Mouse (Mus musculus): Measurements from ENCODE around the gene 2310030G06Rik. TPM values are rescaled to one million over a fixed set of nuclear protein-coding genes. Genes with fewer than 3 reads are reported as not detected.

2310030G06Rik gene
- polyA plus RNA-seq, 1 experiment from 2014 or later, result 2.5 TPM

DNA sequence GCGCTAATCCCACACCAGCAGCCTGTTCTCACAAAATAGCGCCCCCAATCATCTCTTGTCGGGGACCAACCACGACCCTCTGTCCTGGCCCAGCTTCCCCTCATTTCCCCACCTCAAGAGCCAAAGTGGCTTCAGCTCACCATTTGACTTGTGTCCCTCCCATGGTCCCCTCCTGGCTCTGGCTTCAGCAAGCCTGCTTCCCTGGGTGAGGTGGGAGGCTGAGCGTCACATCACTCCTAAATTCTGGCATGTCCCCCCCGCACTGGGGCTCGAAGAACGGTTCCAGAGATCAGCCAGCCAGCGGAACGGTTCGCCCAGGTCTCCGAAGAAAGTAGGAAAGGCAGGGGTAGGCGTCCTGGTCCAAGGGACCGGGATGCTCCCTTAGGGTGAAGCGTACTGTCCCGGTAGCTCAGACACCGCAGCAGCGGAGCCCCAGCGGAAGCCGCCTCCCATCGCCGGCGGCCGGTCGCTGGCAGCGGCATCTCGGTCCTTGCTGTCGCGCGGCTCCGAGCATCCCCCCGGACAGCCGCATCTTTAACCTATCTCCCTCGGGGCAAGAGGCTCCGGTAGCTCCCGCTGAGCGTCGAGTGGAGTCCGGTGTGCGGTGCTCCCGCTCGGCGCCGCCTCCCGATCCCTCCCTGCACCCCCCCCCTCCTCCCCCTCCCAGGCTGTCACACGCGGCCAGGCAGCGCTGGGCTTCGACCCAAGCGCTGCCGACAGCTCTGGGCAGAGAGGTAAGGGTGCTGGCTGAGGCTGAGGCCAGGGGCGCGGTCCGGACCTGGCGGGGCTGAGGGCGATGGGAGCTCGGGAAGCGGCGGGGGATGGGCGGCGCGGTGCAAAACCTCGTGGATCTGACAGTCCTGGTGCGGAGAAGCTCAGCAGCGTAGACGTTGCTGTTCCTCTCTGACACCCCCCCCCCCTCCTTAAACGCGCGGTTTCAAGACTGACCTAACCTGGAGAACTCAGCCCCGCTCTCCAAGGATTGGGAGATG lies 47.6 kb downstream of the 2310030G06Rik start:
- peaks cover 4% of the 10 kb centered on the region; the same call in 1 of the 2 replicates for H3K36me3 ChIP-seq (ENCODE audit: control insufficient read depth, insufficient read depth, low read length)
- peak; percentile 72 for ATAC-seq
- H3K4me2 ChIP-seq (ENCODE audit: low read length), result peak overlapping the region; percentile 90
- H3K9me3 ChIP-seq (replicated peaks; ENCODE audit: control insufficient read depth, low read length, poor library complexity, severe bottlenecking), result no peaks in the 10 kb centered on the region
- H3K4me3 ChIP-seq (ENCODE audit: low read depth, low read length), result peak overlapping the region; percentile 69
- peak overlapping the region; percentile 90 for H3K9ac ChIP-seq (ENCODE audit: low read depth, low read length)
- no peaks in the 10 kb centered on the region for H3K27me3 ChIP-seq (ENCODE audit: control insufficient read depth, insufficient read depth, low read depth, low read length)
- under 1% methylated on average over 62 of the region's 70 CpGs for WGBS
- H3K27ac ChIP-seq (ENCODE audit: low read length), result peak overlapping the region; percentile 83
- peaks cover 14% of the 10 kb centered on the region for H3K4me1 ChIP-seq (ENCODE audit: control insufficient read depth, insufficient read depth, low read length)

DNA sequence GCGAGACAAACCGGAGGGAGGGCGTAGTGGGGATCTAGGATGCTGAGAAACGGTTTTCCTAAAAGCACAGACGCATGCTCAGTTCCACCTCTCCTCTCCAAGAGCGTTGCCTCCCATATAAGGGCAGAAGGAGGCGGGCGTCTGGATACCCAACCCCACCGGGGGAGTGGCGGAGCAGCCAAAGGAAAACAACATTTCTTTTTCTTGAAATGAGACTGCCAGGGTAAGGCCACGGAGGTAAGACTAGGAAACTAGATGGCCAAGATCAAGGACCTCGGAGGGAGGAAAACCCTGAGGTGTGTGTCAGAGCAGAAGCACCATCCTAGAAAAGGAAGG lies 48.7 kb downstream of the 2310030G06Rik start:
- peaks cover 4% of the 10 kb centered on the region; the same call in 1 of the 2 replicates for H3K36me3 ChIP-seq (ENCODE audit: control insufficient read depth, insufficient read depth, low read length)
- H3K4me1 ChIP-seq (ENCODE audit: control insufficient read depth, insufficient read depth, low read length), result peaks cover 16% of the 10 kb centered on the region
- WGBS, result under 1% methylated on average over 12 of the region's 12 CpGs
- H3K9ac ChIP-seq (ENCODE audit: low read depth, low read length), result peak overlapping the region; percentile 75
- H3K9me3 ChIP-seq (replicated peaks; ENCODE audit: control insufficient read depth, low read length, poor library complexity, severe bottlenecking), result no peaks in the 10 kb centered on the region
- peak overlapping the region; percentile 69 for H3K4me3 ChIP-seq (ENCODE audit: low read depth, low read length)
- H3K27ac ChIP-seq (ENCODE audit: low read length), result peak overlapping the region; percentile 79
- peak overlapping the region; percentile 90 for H3K4me2 ChIP-seq (ENCODE audit: low read length)
- ATAC-seq, result peak; percentile 78
- no peaks in the 10 kb centered on the region for H3K27me3 ChIP-seq (ENCODE audit: control insufficient read depth, insufficient read depth, low read depth, low read length)

DNA sequence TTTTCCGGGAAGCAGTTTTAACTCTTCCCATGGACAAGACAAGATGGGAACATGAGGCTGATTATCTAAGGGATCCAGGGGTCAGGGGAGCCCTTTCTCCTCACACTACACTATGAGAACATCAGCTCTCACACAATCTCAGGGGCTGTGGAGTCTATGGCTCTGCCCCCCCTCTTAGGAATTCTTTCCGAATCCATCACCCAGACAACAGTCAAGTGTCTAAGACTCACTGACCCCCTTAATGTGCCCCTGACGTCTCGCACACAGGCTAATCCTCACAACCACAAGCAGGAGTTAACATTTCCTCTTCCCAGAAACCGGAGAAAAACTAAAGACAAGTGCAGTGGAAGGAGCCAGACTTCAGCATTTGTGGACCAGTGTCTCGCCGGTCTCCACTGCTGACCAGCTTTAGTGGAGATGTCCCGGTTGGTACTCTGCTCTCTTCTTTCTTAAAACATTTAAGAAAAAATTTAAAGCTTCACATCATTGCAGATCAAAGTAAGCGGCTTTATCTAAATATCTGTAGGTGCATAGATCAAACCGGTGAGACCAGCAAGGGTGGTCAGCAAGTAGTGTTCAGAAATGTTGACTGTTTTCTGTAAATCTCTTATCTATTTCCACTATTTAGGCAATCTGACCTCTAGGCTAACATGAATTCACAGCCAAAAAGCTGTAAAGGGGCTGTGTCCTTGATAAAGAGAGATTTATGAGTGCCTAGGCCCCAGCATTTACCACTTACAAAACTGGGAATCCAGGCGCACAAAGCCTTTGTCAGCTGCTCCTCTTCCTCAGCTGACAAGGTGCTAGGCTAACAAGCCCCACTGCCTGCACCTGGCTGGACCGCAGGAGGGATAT lies 49.3 kb downstream of the 2310030G06Rik start:
- ATAC-seq, result no peak

DNA sequence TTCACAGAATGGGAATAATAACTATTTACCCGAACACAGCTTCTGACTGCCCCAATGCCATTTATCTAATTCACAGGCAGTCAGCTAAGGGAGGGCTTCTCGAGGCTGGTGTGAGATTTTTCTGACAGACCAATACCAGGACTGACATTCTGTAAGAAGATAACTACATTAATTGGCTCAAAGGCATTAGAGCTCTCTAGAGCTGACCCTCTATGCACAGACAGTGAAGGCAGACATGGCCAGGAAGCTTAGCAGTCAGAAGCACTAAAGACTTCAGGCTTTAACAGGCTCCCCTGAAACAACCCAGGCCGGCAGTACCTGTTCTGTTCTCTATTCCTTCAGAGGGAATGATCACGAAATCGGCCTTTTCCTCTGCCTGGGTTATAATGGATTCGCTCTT lies 51.2 kb downstream of the 2310030G06Rik start:
- H3K27ac ChIP-seq (ENCODE audit: low read length), result no peak overlapping the region
- H3K4me2 ChIP-seq (ENCODE audit: low read length), result no peak overlapping the region
- H3K9ac ChIP-seq (ENCODE audit: low read depth, low read length), result no peak overlapping the region
- no peaks in the 10 kb centered on the region for H3K9me3 ChIP-seq (replicated peaks; ENCODE audit: control insufficient read depth, low read length, poor library complexity, severe bottlenecking)
- peaks cover 16% of the 10 kb centered on the region for H3K4me1 ChIP-seq (ENCODE audit: control insufficient read depth, insufficient read depth, low read length)
- WGBS, result 82% methylated on average over 6 of the region's 6 CpGs
- no peak overlapping the region for H3K4me3 ChIP-seq (ENCODE audit: low read depth, low read length)
- peaks cover under 1% of the 10 kb centered on the region; the same call in 1 of the 2 replicates for H3K36me3 ChIP-seq (ENCODE audit: control insufficient read depth, insufficient read depth, low read length)
- H3K27me3 ChIP-seq (ENCODE audit: control insufficient read depth, insufficient read depth, low read depth, low read length), result no peaks in the 10 kb centered on the region
- ATAC-seq, result no peak

More for the DNA sequence above, 49.3 kb downstream of the 2310030G06Rik start:
- Histone ChIP-seq H3K4me3 (ENCODE audit: low read depth, low read length) (peak overlapping the region; percentile 69), H3K4me2 (ENCODE audit: low read length) (peak overlapping the region; percentile 90), H3K27me3 (ENCODE audit: control insufficient read depth, insufficient read depth, low read depth, low read length) (no peaks in the 10 kb centered on the region), H3K9ac (ENCODE audit: low read depth, low read length) (peak overlapping the region; percentile 75), H3K27ac (ENCODE audit: low read length) (peak overlapping the region; percentile 79), H3K9me3 (replicated peaks; ENCODE audit: control insufficient read depth, low read length, poor library complexity, severe bottlenecking) (no peaks in the 10 kb centered on the region), H3K36me3 (ENCODE audit: control insufficient read depth, insufficient read depth, low read length) (peaks cover 4% of the 10 kb centered on the region; the same call in 1 of the 2 replicates), H3K4me1 (ENCODE audit: control insufficient read depth, insufficient read depth, low read length) (peaks cover 16% of the 10 kb centered on the region)
- WGBS, result 25% methylated on average over 12 of the region's 12 CpGs

DNA sequence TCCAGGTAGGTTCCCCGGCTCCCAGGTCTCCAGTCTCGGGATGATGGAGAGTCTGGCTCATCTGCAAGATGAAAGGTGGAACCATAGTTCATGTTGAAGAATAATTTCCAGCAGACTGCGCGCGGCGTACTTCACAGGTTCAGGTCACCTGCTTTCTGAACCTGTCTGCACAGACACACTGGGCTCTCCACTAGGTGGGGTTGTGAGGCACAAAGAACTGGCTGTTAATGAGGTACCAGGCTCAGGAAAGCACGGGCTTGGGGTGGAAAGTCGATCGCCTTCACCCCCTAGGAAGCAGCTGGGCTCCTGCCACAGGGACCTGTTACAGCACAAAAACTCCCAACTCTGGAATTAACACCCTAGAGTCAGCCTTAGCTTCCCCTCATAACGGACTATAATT lies 52.7 kb downstream of the 2310030G06Rik start:
- H3K9ac ChIP-seq (ENCODE audit: low read depth, low read length), result no peak overlapping the region
- H3K4me2 ChIP-seq (ENCODE audit: low read length), result no peak overlapping the region
- peaks cover 8% of the 10 kb centered on the region for H3K36me3 ChIP-seq (ENCODE audit: control insufficient read depth, insufficient read depth, low read length)
- no peaks in the 10 kb centered on the region for H3K9me3 ChIP-seq (replicated peaks; ENCODE audit: control insufficient read depth, low read length, poor library complexity, severe bottlenecking)
- 19% methylated on average over 10 of the region's 10 CpGs for WGBS
- peaks cover 16% of the 10 kb centered on the region for H3K4me1 ChIP-seq (ENCODE audit: control insufficient read depth, insufficient read depth, low read length)
- H3K4me3 ChIP-seq (ENCODE audit: low read depth, low read length), result no peak overlapping the region
- no peaks in the 10 kb centered on the region for H3K27me3 ChIP-seq (ENCODE audit: control insufficient read depth, insufficient read depth, low read depth, low read length)
- ATAC-seq, result no peak
- no peak overlapping the region for H3K27ac ChIP-seq (ENCODE audit: low read length)

DNA sequence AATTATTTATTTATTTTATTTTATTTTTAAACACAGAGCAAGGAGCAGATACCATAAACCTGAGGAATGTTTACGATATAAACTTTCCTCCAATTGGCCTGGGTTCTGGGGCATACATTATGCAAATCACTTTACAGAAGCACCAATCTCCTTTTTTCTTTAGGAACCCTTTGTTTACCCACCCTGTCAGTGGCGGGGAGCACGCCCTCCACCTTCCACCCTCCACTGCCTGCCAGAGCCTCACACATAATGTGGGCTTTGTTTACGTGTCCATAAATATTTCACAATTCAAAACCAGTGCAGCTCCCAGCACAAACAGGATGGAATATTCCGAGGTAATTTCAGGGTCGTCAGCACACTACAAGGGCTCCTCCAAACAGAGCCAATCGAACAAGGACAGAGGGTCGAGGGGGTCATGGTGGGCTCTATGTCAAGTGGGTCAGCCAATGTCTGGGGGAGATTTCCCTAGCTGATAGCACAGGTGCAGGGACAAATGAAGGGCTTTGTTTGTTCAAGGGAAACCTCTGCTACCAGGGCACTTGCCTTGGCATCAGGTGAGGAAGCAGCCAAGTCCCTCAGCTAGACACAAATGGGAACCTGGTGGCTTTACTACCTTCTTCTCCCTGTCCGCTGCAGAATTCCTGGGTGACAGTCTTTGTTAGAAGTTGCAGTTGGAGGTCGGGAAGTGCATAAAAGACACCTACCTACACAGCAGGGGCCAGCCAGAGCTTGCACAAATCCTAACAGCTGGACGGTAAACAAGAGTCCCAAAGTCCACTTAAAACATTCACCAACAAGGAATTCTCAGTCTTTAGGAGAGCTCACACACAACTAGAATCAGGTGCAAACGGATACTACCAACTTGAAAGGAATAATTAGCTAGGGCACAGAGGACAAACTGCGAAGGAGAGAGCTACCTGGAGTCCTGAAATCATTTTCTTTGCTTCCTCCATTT lies 53.4 kb downstream of the 2310030G06Rik start:
- Histone ChIP-seq H3K36me3 (ENCODE audit: control insufficient read depth, insufficient read depth, low read length) (peaks cover 8% of the 10 kb centered on the region), H3K27me3 (ENCODE audit: control insufficient read depth, insufficient read depth, low read depth, low read length) (no peaks in the 10 kb centered on the region), H3K4me1 (ENCODE audit: control insufficient read depth, insufficient read depth, low read length) (peaks cover 12% of the 10 kb centered on the region), H3K4me3 (ENCODE audit: low read depth, low read length) (no peak overlapping the region), H3K4me2 (ENCODE audit: low read length) (no peak overlapping the region), H3K9ac (ENCODE audit: low read depth, low read length) (no peak overlapping the region), H3K27ac (ENCODE audit: low read length) (no peak overlapping the region), H3K9me3 (replicated peaks; ENCODE audit: control insufficient read depth, low read length, poor library complexity, severe bottlenecking) (no peaks in the 10 kb centered on the region)
- WGBS, result 15% methylated on average over 13 of the region's 13 CpGs
- ATAC-seq, result no peak
